Mouse (Mus musculus) left cerebral cortex, postnatal 14 days (tissue): ENCODE measurements around the gene Mlf1. TPM values are rescaled to one million over a fixed set of nuclear protein-coding genes. Genes with fewer than 3 reads are reported as not detected.

Experiments used
- DNase-seq, 2 experiments: peaks; one replicate each; pipeline ENCODE4 v3.0.0; 2021 to 2022; ENCODE audit warnings: low spot score in 2 of 2, mixed read lengths in 1 of 2
- intact Hi-C: fragments of 180-260 bp; cut with DNase I; formaldehyde crosslinking; loops from one replicate; pipeline ENCODE4 v1.15.1; 2025
- total RNA-seq, 2 experiments: library from RNA; stranded (reverse); gene quantifications; 2 replicates each; pipeline ENCODE4 v1.2.3; 2021

Gene Mlf1
- total RNA-seq, 2 experiments from 2014 or later, result 1.3 to 1.9 TPM

- DNase-seq, result no peak
- intact Hi-C loops, result no loop called here
These were observed 55.6 kb downstream of the Mlf1 start for GRCm38 (mm10) chr3:67429338-67429998.

GRCm38 (mm10) chr3:67429999-67430380 is 56.1 kb downstream of the Mlf1 start, which contains the start of gene Gfm1:
Gene Gfm1, plus strand, starts transcription at chr3:67430096.
- intact Hi-C loops, result loop anchor here (10.0 kb wide), 1 partner anchor 135 kb away; no protein-coding TSS in a partner anchor
- DNase-seq, result peak; percentile 88 to 94

- intact Hi-C loops, result loop anchor here (10.0 kb wide), 1 partner anchor 131 kb away; no protein-coding TSS in a partner anchor
- no peak for DNase-seq
These were observed 60.1 kb downstream of the Mlf1 start for GRCm38 (mm10) chr3:67434011-67434410.

DNA sequence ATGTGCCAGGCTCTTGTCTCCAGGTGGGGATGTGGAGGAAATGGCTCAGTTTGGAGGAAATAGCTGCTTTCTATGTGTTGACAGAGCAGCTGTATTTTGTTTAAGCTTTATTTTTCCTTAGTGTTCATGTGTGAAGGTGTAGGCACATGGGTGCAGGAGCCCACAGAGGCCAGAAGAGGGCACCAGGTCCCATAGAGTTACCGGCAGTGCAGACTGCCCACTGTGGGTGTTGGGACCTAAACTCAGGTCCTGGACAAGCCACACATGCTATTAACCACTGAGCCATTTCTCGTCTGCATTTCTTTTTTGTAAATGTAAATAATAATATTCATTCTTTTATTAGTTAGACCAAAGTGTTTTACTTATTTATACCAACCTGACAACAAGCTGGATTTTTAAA is 73.2 kb downstream of the Mlf1 start:
- intact Hi-C loops, result no loop called here
- DNase-seq, result no peak

Other genes starting within 250 kb of the Mlf1 start
- not detected for gene Gm17402, start 1.1 kb downstream of the Mlf1 start, total RNA-seq
- 10 to 100 TPM; 47.6 to 51.4 TPM for gene Gfm1, start 56.0 kb downstream of the Mlf1 start, total RNA-seq
- gene Lxn, start 89.8 kb downstream of the Mlf1 start, total RNA-seq, result 10 to 100 TPM; 36.6 to 48.8 TPM
- 1 to 10 TPM; 2.0 to 2.1 TPM for gene Rarres1, start 141.4 kb downstream of the Mlf1 start, total RNA-seq
- gene Mfsd1, start 208.6 kb downstream of the Mlf1 start, total RNA-seq, result 10 to 100 TPM; 36.7 to 40.8 TPM